ENCODE assay signal across 40 mouse cellular contexts in the genomic region with DNA sequence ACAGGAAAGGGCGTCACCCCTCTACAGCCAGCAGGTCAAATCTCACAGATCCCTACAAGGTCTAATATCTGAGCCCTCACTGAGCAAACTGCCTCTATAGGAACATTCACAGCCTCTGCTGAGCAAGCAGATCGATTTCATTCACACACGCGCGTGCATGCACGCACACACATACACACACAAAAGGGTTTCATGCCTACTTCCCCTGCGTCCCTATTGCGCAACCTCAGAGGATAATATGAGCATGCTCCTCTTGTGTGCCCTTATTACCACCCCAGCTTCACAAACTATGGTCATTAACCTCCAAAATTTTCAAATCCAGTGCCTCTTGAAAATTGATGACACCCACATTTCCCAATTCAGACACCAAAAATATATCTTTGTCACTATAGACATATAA. TPM values are rescaled to one million over a fixed set of nuclear protein-coding genes. Genes with fewer than 3 reads are reported as not detected.
"Had no signal": no experiment of that assay in that cellular context is flagged by ENCODE, and none has a peak within 500 bp of the region (broad histone marks: within the 10 kb centered on the region; RNA-seq: fewer than 3 reads in every experiment).

No protein-coding gene starts in this region.

- H3K4me2 ChIP-seq: heart, embryonic 12.5 days; hindbrain, embryonic 12.5 days; hindbrain, embryonic 14.5 days; intestine, embryonic 15.5 days; kidney, embryonic 15.5 days; limb, embryonic 12.5 days; liver, embryonic 11.5 days; liver, embryonic 13.5 days had no signal

- H3K4me3 ChIP-seq: heart, embryonic 10.5 days; heart, embryonic 12.5 days; hindbrain, embryonic 10.5 days; hindbrain, embryonic 12.5 days; intestine, embryonic 15.5 days; kidney, embryonic 15.5 days; left cerebral cortex, adult 2 months; limb, embryonic 10.5 days; limb, embryonic 12.5 days; liver, embryonic 13.5 days had no signal

- H3K27me3 ChIP-seq: hindbrain, embryonic 12.5 days; intestine, embryonic 15.5 days; kidney, embryonic 15.5 days had no signal

- DNase-seq: gastrocnemius, postnatal 14 days; gastrocnemius, postnatal 36 days; heart, adult 18-20 months; heart, postnatal 10 days; heart, postnatal 4 days; kidney, adult 2 months; kidney, adult 9 months; kidney, postnatal 14 days; kidney, postnatal 36 days; layer of hippocampus, adult 9-11 months; liver; liver, embryonic 13.5 days had no signal

- H3K36me3 ChIP-seq: heart, embryonic 10.5 days; heart, embryonic 12.5 days; hindbrain, embryonic 12.5 days; intestine, embryonic 15.5 days; kidney, embryonic 15.5 days; limb, embryonic 10.5 days; limb, embryonic 12.5 days; liver, embryonic 13.5 days had no signal

RNA-seq across cellular contexts. Expression of a gene that starts 15.1 kb away (rescaled TPM):
- total RNA-seq: gastrocnemius, adult 18-20 months had no signal

RNA-seq across cellular contexts. Expression of a gene that starts 22.4 kb away (rescaled TPM):
- total RNA-seq: gastrocnemius, adult 18-20 months; gastrocnemius, adult 8-10 months; gastrocnemius, postnatal 14 days; gastrocnemius, postnatal 36 days; heart, adult 18-20 months; heart, adult 8-10 months; heart, postnatal 10 days; heart, postnatal 25 days; heart, postnatal 4 days; layer of hippocampus, adult 18-20 months; layer of hippocampus, adult 8-10 months; layer of hippocampus, postnatal 25 days; left cerebral cortex, adult 2 months; left cerebral cortex, postnatal 14 days; left cerebral cortex, postnatal 36 days had no signal
- polyA plus RNA-seq: heart, embryonic 10.5 days; heart, embryonic 12.5 days; heart, embryonic 14.5 days; heart, embryonic 16.5 days; hindbrain, embryonic 10.5 days; hindbrain, embryonic 12.5 days; hindbrain, embryonic 14.5 days; hindbrain, embryonic 16.5 days; inflammation-experienced regulatory T-cells, adult 6 months; intestine, embryonic 15.5 days; intestine, postnatal 0 days; kidney, adult 2 months; kidney, embryonic 15.5 days; kidney, postnatal 0 days; large intestine, adult 2 months; limb, embryonic 10.5 days; limb, embryonic 12.5 days; limb, embryonic 14.5 days; liver, embryonic 11.5 days; liver, embryonic 13.5 days had no signal

RNA-seq across cellular contexts. Expression of a gene that starts 36.2 kb away (rescaled TPM):
- polyA plus RNA-seq: heart, embryonic 10.5 days; heart, embryonic 12.5 days; liver, embryonic 11.5 days had no signal
